Mouse (Mus musculus): ENCODE data around the gene Btbd35f27. TPM values are rescaled to one million over a fixed set of nuclear protein-coding genes. Genes with fewer than 3 reads are reported as not detected.
"Not testable (repeated sequence)": the region's sequence is repeated elsewhere in the genome, so short reads cannot be mapped to it uniquely, and the experiment has no call there.

Btbd35f27 gene
- not detected in 2 replicates for polyA plus RNA-seq (2015; fragmentation: Nextera tagmentation; extraction: Ambion mirVana)

GRCm38 (mm10) chrX:4951835-4952234 lies at the start of gene Btbd35f27:
Btbd35f27 (plus strand) TSS chrX:4952135.
- not testable (repeated sequence) for H3K4me2 ChIP-seq (ENCODE audit: low read length); H3K4me3 ChIP-seq (replicated peaks; ENCODE audit: low read length); H3K27me3 ChIP-seq (replicated peaks; ENCODE audit: control insufficient read depth, insufficient read depth, low read length); H3K4me1 ChIP-seq (replicated peaks; ENCODE audit: control insufficient read depth, insufficient read depth, low read length); ATAC-seq; H3K9me3 ChIP-seq (ENCODE audit: control insufficient read depth, low read length); H3K9ac ChIP-seq (replicated peaks; ENCODE audit: low read depth, low read length); H3K36me3 ChIP-seq (ENCODE audit: control insufficient read depth, insufficient read depth); H3K27ac ChIP-seq (ENCODE audit: low read length)
- WGBS, result 87% methylated on average over 1 of the region's 3 CpGs

Other genes with a start within 250 kb of the Btbd35f27 start
- not detected in 2 replicates for gene Btbd35f4, start 151.6 kb upstream of the Btbd35f27 start, polyA plus RNA-seq (2015; fragmentation: Nextera tagmentation; extraction: Ambion mirVana)